Mouse (Mus musculus) frontal cortex, adult 2 months (tissue): ENCODE data around the gene Kmt2d. TPM values are rescaled to one million over a fixed set of nuclear protein-coding genes. Genes with fewer than 3 reads are reported as not detected.

Experiments used
- DNase-seq, 2 experiments: peaks; one replicate each; pipeline ENCODE4 v3.0.0; 2022; ENCODE audit warnings: low spot score in 1 of 2; ENCODE audit errors: extremely low spot score in 1 of 2
- polyA plus RNA-seq: library from polyadenylated mRNA; depleted of rRNA; stranded (reverse); fragments of >200 nt; gene quantifications from 2 replicates; pipeline ENCODE4 v1.2.3, GENCODE M21; 2012

The Kmt2d gene
- polyA plus RNA-seq, 1 experiment, result 48.6 TPM

DNA sequence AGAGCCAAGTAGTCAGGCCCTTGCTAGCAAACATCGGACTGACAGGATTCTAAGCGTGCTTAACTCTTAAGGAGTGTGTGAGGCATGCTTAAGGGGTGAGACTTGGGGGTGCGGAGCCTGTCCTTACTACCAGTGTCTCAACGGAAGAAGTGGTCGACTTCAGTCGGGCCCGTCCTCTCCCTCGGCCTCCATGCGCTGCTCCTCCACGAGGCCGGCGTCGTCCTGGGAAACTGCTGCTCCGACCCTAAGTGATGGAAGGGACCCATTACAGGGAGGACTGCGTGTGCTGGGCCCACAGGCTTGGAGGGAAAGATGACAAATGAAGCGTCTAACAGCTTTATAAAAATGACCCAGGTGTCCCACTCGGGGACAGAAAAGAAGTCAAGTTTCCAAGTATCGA, 10.1 kb downstream of the Kmt2d start:
- DNase-seq, result no peak

DNA sequence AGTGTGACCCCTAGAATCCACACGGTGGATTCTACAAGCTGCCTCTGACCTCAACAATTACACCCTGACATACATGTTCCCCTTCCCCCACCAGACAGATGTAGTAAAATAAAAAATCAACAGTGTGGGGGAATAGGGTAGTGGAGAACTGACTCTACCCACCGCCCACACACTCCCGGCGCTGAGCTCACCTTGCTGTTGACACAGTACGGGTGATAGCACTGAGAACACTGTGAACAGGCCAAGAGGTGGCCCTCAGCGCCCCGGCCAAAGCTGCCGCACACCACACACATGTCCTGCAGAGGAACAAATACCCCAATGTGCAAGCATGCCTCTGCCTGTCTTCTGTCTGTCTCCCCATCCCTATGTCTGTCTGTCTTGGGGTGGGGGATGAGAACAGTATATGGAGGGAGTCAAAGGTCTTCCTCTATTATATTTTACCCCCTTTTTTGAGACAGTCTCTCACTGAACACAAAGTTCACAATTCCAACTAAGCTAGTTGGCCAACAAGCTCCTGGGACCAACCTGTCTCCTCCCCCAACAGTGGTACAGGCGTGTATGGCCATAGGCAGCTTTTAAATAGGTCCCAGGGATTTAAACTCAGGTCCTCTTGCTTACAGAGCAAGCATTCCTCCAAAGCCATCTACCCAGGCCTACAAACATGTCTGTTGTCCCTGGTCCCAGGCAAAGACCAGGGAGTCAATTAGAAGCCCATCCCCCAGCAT, 11.5 kb downstream of the Kmt2d start:
- DNase-seq, result no peak

GRCm38 (mm10) chr15:98854214-98854613, 16.8 kb downstream of the Kmt2d start:
- no peak for DNase-seq

DNA sequence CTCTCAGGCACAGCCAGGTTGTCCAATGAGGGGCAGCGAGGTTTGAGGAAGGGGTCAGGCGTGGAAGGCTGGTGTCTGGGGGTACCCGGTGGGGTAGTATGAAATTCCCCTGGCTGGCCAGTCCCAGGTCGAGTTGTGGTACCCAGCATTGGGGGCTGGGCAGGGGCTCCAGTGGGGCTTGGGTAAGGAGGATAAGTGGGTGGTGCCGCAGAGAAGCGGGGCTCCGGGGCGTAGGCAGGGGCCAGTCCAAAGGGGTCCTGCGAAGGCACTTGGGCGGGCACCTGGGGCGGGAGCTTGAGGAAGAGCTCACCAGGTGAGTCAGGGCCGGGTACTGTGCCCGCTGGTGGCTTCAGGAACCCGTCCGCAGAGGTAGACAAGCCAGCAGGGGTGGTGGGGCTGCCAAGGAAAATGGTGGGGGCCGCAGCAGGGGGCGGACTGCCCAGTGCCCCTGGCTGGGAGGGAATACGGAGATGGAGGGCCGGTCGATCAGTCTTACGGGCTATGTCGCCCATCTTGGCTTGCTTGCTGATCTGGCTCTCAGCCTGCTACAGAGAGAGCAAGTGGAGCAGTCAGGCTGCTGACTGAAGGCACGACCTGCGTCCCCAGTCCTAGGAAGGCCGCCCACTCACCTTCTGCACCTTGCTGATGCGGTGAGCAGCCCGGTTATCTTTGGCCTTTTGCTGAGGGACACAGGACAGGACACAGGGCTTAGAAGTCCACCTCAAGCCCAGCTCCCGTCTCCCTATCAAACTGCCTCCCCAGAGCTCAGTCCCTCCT, 17.7 kb downstream of the Kmt2d start:
- no peak for DNase-seq

DNA sequence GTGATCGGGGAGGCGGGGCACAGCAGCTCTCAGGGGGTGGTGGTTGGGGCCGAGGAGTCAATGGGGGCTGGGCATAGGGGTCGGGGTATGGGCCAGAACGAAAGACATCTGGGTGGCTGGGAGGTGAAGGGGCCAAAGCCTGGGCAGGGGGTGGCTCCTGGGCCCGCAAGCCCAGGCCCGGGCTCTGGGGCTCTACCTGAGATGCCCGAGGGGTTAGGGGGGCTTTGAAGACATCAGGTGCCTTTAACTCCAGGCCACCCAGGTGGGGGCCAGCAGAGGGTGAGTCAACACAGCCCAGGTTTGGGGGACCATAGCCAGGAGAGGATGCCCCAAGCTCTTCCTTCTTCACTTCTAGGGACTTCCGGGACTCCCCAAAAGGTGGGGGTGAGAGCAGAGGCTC, 18.3 kb downstream of the Kmt2d start:
- no peak for DNase-seq

DNA sequence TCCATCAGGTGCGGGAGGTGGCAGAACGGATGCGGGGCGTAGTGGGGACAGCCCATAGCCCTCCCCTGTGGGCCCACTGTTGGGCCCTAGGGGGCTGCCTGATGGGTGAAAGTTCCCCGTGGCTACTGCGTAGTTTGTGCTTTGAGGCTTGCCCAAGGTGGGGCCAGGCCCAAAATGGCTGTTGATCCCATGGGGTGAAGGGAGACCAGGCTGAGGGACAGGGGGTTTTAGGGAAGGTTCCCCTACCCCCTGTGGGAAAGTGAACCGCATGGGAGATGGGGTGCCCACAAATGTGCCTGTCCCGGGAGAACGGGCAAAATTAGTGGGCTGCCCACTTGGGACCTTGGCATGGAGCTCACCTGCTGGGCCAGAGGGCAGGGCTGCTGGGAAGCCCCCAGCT, 18.9 kb downstream of the Kmt2d start:
- no peak for DNase-seq

DNA sequence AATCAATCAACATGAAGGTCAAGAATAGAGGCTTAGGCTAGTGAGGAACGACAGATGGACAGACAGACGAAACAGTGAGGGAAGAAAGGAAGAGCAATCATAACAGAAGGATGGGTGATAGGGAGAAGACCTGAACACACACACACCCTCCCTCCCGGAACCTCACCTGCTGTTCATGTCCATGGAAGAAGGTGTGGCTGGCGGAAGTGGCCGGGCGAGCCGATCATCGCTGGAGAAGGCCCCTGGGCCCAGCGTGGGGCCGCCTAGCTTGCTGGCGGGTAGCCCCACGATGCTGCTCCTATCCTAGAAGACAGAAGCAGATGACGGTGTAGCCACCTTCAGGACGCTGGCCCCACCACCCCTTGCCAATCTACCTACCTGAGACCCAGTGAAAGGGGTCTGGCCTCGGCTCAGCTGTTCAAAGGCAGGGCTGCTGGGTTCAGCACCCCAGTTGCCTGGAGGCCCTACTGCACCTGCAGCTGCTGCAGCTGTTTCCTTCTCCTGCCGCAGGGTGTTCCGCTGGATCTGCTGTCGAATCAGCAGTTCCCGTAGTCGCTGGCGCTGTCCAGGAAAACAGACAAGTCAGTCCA, 19.7 kb downstream of the Kmt2d start:
- no peak for DNase-seq

DNA sequence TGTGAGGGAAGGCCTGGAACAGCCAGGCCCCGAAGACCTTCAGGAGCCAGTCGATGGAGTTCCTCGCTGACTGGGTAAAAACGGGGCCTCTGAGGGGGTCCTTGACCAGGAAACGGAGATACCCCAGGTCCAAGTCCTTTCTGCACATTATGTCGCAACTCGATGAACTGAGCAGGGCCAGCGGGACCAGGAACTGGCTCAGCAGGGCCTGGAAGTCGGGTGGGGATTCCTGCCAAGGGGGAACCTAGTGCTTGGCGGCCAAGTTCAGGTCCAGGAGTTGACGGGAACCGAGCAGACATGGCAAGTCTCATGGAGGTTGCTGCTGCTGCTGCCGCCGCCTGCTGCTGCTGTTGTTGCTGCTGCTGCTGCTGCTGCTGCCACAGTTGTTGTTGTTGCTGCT, 20.3 kb downstream of the Kmt2d start:
- no peak for DNase-seq

DNA sequence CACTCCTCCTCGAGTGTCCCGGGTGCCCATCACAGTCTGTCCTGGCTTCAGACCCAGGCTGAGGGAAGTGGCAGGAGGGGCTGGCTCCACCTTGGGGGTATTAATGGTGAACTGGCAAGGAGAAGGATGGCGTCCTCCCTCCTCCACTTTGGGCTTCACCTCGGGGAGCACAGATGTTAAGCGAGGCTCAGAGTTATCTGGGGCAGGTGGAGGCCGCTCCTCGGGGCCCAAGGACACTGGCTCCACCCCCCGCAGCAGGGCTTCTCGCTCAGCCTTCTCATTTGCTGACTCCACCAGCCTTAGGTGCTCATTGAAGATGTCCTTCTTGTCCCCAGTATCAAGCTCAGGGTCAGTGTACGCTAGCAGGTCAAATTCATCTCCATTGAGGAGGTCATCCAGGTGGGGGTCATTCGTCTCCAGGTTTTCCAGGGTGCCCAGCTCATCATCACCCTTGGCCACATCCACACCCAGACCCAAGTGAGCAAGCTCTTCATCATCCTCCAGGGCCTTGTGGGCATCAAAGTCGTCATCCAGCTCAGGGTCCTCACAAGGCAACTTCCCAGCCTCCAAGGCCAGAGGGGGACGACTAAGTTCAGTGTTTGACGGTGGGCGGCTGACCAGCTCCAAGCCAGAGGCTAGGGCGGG, 20.9 kb downstream of the Kmt2d start:
- no peak for DNase-seq

DNA sequence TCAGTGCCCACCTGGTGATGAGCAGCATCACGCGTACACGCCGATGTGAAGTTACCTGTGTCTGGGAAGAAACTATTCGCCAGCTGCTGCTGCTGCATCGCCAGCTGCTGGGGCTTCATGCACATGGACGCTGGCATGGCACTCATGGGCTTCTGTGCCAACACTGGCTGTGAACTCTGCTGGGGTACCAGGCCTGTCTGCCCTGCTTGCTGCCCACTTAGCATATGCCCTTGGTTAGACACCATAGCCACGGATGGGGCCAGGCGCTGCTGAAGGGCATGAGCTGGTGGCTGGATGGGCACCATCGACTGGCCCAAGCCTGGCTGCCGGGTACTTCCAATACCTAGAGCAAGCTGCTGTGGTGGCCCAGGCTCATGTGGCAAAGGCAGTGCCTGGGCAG, 21.8 kb downstream of the Kmt2d start:
- no peak for DNase-seq

- DNase-seq, result no peak
These were observed 24.9 kb downstream of the Kmt2d start for GRCm38 (mm10) chr15:98846140-98846539.

GRCm38 (mm10) chr15:98845149-98845548, 25.9 kb downstream of the Kmt2d start:
- no peak for DNase-seq

DNA sequence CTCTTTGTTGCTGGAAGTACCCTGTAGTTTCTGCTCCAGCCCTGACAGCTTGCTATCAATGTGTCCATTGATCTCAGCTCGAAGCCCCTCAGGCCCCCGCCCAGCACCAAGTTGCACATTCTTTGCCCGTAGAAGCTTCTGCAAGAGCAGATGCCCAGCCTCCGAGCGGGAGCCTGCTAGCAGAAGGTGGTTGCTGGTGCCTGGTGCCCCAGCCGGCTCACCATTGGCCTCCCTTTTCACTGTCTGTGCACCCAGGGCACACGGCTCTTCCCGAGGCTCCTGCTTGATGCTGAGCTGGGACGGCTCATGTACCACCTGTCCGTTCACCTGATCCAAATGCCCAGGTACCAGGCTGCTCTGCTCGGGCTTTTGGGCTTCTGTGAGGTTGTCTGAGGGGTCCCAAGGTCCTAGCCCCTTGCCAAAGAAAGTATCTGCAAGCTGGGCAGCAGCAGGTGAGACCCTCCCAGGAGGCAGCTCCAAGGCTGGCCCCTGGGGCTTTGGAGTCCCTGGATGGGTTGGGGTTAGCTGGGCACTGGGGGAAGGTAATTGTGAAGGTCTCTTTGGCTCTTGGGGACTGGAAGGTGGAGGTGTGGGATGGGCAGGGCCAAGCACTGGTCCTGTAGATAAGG, 27.3 kb downstream of the Kmt2d start:
- no peak for DNase-seq

GRCm38 (mm10) chr15:98839671-98840585, 31.1 kb downstream of the Kmt2d start:
- no peak for DNase-seq

- no peak for DNase-seq
These were observed 31.8 kb downstream of the Kmt2d start for GRCm38 (mm10) chr15:98839161-98839560.

GRCm38 (mm10) chr15:98837743-98838103, 33.3 kb downstream of the Kmt2d start:
- no peak for DNase-seq

DNA sequence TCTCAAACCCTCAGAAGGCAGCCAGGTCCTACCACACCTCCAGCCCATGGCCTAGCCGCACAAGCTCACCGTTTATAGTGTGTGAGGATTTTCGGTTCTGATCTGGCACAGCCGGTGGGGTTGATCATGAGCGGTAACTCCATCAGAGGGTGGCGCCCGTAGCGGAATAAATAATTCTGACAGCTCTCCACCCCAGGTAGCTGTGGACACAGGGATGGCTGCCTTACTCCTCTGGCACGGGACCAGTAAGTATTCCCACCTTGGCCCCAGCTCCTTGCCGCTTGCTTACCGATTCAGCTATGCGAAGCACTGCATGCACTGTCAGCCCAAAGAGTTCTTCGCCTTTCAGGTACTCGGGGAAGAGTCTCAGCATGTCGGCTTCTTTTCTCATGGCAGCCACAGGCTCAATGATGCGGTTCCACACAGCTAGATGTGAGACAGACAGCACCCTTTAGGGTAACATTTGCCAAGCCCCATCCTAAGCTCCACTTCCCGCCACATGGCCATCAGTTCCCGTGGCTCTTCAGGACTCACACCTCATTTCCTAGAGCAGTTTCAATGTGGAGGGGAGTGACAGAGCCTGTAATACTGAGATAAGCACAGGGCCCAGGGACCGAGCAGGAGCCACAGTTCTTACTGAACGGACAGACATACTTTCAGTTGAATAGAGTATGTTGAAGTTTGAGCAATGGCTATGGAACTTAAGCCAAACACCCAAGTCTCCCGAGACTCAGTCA, 33.8 kb downstream of the Kmt2d start:
- DNase-seq, result no peak

DNA sequence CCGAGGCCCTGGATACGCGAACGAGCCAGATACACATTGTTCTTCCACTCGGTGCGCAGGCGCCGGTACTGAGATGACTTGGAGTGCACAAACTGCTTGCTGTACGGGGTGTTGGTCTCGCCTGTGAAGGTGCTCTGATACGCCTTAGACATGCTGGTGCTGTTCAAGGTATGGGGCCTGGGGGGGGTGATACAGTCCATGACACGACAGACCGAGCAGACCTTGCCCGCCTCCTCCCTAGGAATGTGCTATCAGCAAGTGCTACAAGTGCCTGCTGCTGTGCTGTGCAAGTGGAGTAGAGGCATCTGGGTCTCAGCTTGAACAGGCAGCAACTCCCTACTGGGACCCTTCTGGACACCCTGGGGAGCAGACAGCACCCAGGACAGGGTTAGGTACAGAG, 35.7 kb downstream of the Kmt2d start:
- DNase-seq, result no peak

DNA sequence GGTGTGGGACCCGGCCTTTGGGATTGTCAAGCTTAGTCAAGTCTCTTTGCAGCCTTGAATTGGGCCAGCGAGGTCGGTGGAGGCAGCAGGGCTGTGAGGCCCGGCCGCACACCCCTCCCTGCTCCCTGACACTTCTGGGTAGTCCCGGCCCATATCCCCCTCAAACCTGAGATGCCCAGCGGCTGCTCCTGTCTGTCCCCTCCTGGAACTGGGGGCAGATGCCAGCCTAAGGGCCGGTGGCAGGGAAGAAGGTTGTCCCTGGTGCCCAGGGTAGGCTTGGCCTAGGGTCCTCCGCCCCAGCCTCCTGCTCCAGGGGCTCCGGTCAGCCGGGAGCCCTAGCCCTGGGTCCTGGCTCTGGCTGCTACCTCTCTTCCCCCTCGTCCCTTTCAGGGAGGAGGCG, 36.9 kb downstream of the Kmt2d start:
- DNase-seq, result no peak
